Mouse (Mus musculus): Measurements from ENCODE around the gene Pax4.

GRCm38 (mm10) chr6:28459221-28459668, 10.1 kb upstream of the Pax4 start:
- TF ChIP-seq GATA1 (IDR thresholded peaks at IDR 0.05; ENCODE audit: low read length) (no peak), TAL1 (IDR thresholded peaks at IDR 0.05; ENCODE audit: low read length) (no peak)
